Mouse (Mus musculus): ENCODE data around the gene Gm17555. TPM values are rescaled to one million over a fixed set of nuclear protein-coding genes. Genes with fewer than 3 reads are reported as not detected.
A peak's percentile ranks its signal among the peaks of the same experiment; 100 is the strongest.
"Not testable (repeated sequence)": the region's sequence is repeated elsewhere in the genome, so short reads cannot be mapped to it uniquely, and the experiment has no call there.

The Gm17555 gene
- not detected in 2 replicates for polyA plus RNA-seq (2015; fragmentation: Nextera tagmentation; extraction: Ambion mirVana)

GRCm38 (mm10) chr2:126214800-126215199 lies at the start of gene Gm17555:
Gene Gm17555 (plus strand): TSS chr2:126215100.
- H3K9me3 ChIP-seq (ENCODE audit: low read length); H3K27ac ChIP-seq (ENCODE audit: low read depth); H3K27me3 ChIP-seq (ENCODE audit: insufficient read depth, low read length); H3K9ac ChIP-seq (replicated peaks); ATAC-seq; H3K36me3 ChIP-seq (replicated peaks; ENCODE audit: insufficient read depth, low read length); H3K4me1 ChIP-seq (ENCODE audit: insufficient read depth); H3K4me3 ChIP-seq (ENCODE audit: low read depth, low read length); H3K4me2 ChIP-seq (ENCODE audit: low read depth, low read length); DNase-seq: not testable (repeated sequence)
- WGBS (ENCODE audit: insufficient replicate concordance), result 83% methylated on average over 3 of the region's 3 CpGs

DNA sequence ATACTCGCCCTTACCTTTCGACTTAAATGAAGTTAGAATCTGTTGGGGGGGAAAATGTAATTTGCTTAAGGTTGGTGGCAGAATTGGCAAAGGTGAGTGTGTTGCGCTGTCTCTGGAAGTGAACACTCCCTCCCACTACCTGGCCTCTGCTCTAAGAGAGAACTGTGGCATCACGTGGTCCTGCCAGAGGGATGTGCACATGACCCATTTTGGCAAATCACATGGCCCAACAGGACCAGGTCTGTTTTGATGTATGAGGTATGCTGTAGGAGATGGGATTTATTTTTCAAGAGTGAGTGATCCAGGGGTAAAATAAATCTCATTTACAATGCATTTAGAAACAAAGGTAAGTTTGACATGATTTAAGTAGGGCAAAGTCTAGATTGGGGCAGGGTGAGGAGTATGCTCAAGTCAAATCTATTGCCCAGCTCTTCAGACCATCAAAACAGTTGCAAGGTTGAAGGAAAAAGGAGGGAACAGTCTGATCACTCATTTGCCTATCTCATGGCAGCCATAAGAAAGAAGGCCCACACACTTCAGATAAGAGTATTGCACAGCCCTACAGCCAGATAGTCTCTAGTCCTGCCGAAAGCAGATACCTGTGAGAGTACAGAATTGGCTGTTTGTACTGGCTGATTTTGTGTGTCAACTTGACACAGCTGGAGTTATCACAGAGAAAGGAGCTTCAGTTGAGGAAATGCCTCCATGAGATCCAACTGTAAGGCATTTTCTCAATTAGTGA lies 49.5 kb upstream of the Gm17555 start:
- TF ChIP-seq EP300 (IDR thresholded peaks at IDR 0.05; ENCODE audit: low read depth) (peak; percentile 99), CTCF (IDR thresholded peaks at IDR 0.05; ENCODE audit: low read depth) (no peak)
- DNase-seq, result peak; percentile 29
- Histone ChIP-seq H3K9ac (replicated peaks) (no peak overlapping the region), H3K4me1 (ENCODE audit: insufficient read depth) (peaks cover 18% of the 10 kb centered on the region), H3K27ac (ENCODE audit: low read depth) (peak overlapping the region; percentile 81), H3K4me3 (ENCODE audit: low read depth, low read length) (no peak overlapping the region), H3K9me3 (ENCODE audit: low read length) (no peaks in the 10 kb centered on the region), H3K27me3 (ENCODE audit: insufficient read depth, low read length) (no peaks in the 10 kb centered on the region), H3K36me3 (replicated peaks; ENCODE audit: insufficient read depth, low read length) (peaks cover 31% of the 10 kb centered on the region), H3K4me2 (ENCODE audit: low read depth, low read length) (peak overlapping the region; percentile 29; the same call in 1 of the 2 replicates)
- 74% methylated on average over 5 of the region's 5 CpGs for WGBS (ENCODE audit: insufficient replicate concordance)
- peak; percentile 100 for ATAC-seq

GRCm38 (mm10) chr2:126166335-126166734 lies 48.6 kb upstream of the Gm17555 start:
- no peaks in the 10 kb centered on the region for H3K27me3 ChIP-seq (ENCODE audit: insufficient read depth, low read length)
- H3K4me1 ChIP-seq (ENCODE audit: insufficient read depth), result peaks cover 21% of the 10 kb centered on the region
- no peak overlapping the region for H3K4me3 ChIP-seq (ENCODE audit: low read depth, low read length)
- no peaks in the 10 kb centered on the region for H3K9me3 ChIP-seq (ENCODE audit: low read length)
- 0 out of 2 replicates have a peak overlapping the region, but pooled peaks have one; percentile 26 for H3K9ac ChIP-seq (replicated peaks)
- TF ChIP-seq EP300 (IDR thresholded peaks at IDR 0.05; ENCODE audit: low read depth) (no peak), CTCF (IDR thresholded peaks at IDR 0.05; ENCODE audit: low read depth) (no peak)
- ATAC-seq (peak; percentile 20; the same call in 1 of the 2 replicates), DNase-seq (no peak)
- peak overlapping the region; percentile 53 for H3K4me2 ChIP-seq (ENCODE audit: low read depth, low read length)
- peak overlapping the region; percentile 81 for H3K27ac ChIP-seq (ENCODE audit: low read depth)
- peaks cover 23% of the 10 kb centered on the region for H3K36me3 ChIP-seq (replicated peaks; ENCODE audit: insufficient read depth, low read length)

GRCm38 (mm10) chr2:126166848-126167617 lies 47.9 kb upstream of the Gm17555 start:
- H3K4me1 ChIP-seq (ENCODE audit: insufficient read depth), result peaks cover 21% of the 10 kb centered on the region

GRCm38 (mm10) chr2:126171427-126171826 lies 43.5 kb upstream of the Gm17555 start:
- TF ChIP-seq CTCF (IDR thresholded peaks at IDR 0.05; ENCODE audit: low read depth), result no peak
- no peak for TF ChIP-seq EP300 (IDR thresholded peaks at IDR 0.05; ENCODE audit: low read depth)
- Histone ChIP-seq H3K4me3 (ENCODE audit: low read depth, low read length) (no peak overlapping the region), H3K4me2 (ENCODE audit: low read depth, low read length) (no peak overlapping the region), H3K9me3 (ENCODE audit: low read length) (no peaks in the 10 kb centered on the region), H3K9ac (replicated peaks) (no peak overlapping the region), H3K36me3 (replicated peaks; ENCODE audit: insufficient read depth, low read length) (0 out of 2 replicates have a peak, but pooled peaks cover 1% of the 10 kb centered on the region), H3K27me3 (ENCODE audit: insufficient read depth, low read length) (no peaks in the 10 kb centered on the region), H3K4me1 (ENCODE audit: insufficient read depth) (peaks cover 16% of the 10 kb centered on the region), H3K27ac (ENCODE audit: low read depth) (no peak overlapping the region)
- DNase-seq (no peak), ATAC-seq (no peak)
- WGBS (ENCODE audit: insufficient replicate concordance), result 81% methylated on average over 1 of the region's 1 CpGs

More at GRCm38 (mm10) chr2:126166848-126167617, 47.9 kb upstream of the Gm17555 start:
- WGBS (ENCODE audit: insufficient replicate concordance), result 75% methylated on average over 8 of the region's 8 CpGs
- DNase-seq (no peak), ATAC-seq (no peak)
- Histone ChIP-seq H3K9ac (replicated peaks) (no peak overlapping the region), H3K4me2 (ENCODE audit: low read depth, low read length) (peak overlapping the region; percentile 53), H3K27me3 (ENCODE audit: insufficient read depth, low read length) (no peaks in the 10 kb centered on the region), H3K27ac (ENCODE audit: low read depth) (peak overlapping the region; percentile 81), H3K36me3 (replicated peaks; ENCODE audit: insufficient read depth, low read length) (peaks cover 16% of the 10 kb centered on the region), H3K4me3 (ENCODE audit: low read depth, low read length) (no peak overlapping the region), H3K9me3 (ENCODE audit: low read length) (no peaks in the 10 kb centered on the region)
- TF ChIP-seq EP300 (IDR thresholded peaks at IDR 0.05; ENCODE audit: low read depth), result no peak
- no peak for TF ChIP-seq CTCF (IDR thresholded peaks at IDR 0.05; ENCODE audit: low read depth)

DNA sequence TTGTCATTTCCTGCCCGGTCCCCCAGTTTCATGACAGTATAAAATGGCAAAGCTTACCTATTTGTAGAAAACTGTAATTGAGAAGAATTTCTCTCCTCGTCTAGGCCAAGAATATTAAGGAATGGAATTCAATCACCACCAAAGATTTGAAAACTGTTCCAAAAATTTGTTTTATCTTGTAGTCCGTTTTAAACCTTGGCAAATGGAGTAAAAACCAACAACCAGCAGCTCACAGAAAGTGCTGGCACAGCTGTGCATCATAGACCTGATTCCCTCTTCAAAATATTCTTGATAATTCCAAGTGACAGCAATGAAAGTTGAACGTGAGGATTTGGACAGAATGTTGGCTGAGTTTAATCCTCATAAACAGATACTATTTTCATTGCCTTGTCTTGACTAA lies 23.6 kb upstream of the Gm17555 start:
- no peak overlapping the region for H3K4me3 ChIP-seq (ENCODE audit: low read depth, low read length)
- 70% methylated on average over 4 of the region's 4 CpGs for WGBS (ENCODE audit: insufficient replicate concordance)
- no peak overlapping the region for H3K27ac ChIP-seq (ENCODE audit: low read depth)

More for the DNA sequence above, 23.6 kb upstream of the Gm17555 start:
- no peak for TF ChIP-seq EP300 (IDR thresholded peaks at IDR 0.05; ENCODE audit: low read depth)
- no peak for TF ChIP-seq CTCF (IDR thresholded peaks at IDR 0.05; ENCODE audit: low read depth)
- DNase-seq (no peak), ATAC-seq (no peak)
- no peaks in the 10 kb centered on the region for H3K9me3 ChIP-seq (ENCODE audit: low read length)
- no peak overlapping the region for H3K4me2 ChIP-seq (ENCODE audit: low read depth, low read length)
- no peaks in the 10 kb centered on the region for H3K27me3 ChIP-seq (ENCODE audit: insufficient read depth, low read length)
- no peaks in the 10 kb centered on the region for H3K36me3 ChIP-seq (replicated peaks; ENCODE audit: insufficient read depth, low read length)
- H3K9ac ChIP-seq (replicated peaks), result no peak overlapping the region
- H3K4me1 ChIP-seq (ENCODE audit: insufficient read depth), result no peaks in the 10 kb centered on the region

Measured in liver, postnatal 0 days (tissue).